Mouse (Mus musculus): Measurements from ENCODE around the gene Tex2.
"Not testable (repeated sequence)": the region's sequence is repeated elsewhere in the genome, so short reads cannot be mapped to it uniquely, and the experiment has no call there.

Gene Tex2

GRCm38 (mm10) chr11:106612961-106613637 lies at the start of gene Tex2:
TSS of gene Tex2 (minus strand) at chr11:106613423.
- peak; percentile 98 for DNase-seq

- no peak for DNase-seq
Observed at GRCm38 (mm10) chr11:106662634-106663407, 49.6 kb upstream of the Tex2 start.

GRCm38 (mm10) chr11:106660453-106661081 lies 47.3 kb upstream of the Tex2 start:
- DNase-seq, result no peak

- DNase-seq, result no peak
Observed at GRCm38 (mm10) chr11:106659598-106660295, 46.5 kb upstream of the Tex2 start.

- peak; percentile 80 for DNase-seq
Observed at GRCm38 (mm10) chr11:106658051-106658880, 45.0 kb upstream of the Tex2 start.

- DNase-seq, result not testable (repeated sequence)
Observed at GRCm38 (mm10) chr11:106656896-106657498, 43.8 kb upstream of the Tex2 start.

- DNase-seq, result peak; percentile 66
Observed at GRCm38 (mm10) chr11:106648347-106648746, 35.1 kb upstream of the Tex2 start.

GRCm38 (mm10) chr11:106642966-106643637 lies 29.9 kb upstream of the Tex2 start:
- DNase-seq, result no peak

GRCm38 (mm10) chr11:106641580-106641979 lies 28.4 kb upstream of the Tex2 start:
- DNase-seq, result no peak

- DNase-seq, result no peak
Observed at GRCm38 (mm10) chr11:106640059-106640458, 26.8 kb upstream of the Tex2 start.

- DNase-seq, result no peak
Observed at GRCm38 (mm10) chr11:106639356-106639692, 26.1 kb upstream of the Tex2 start.

GRCm38 (mm10) chr11:106638551-106639355 lies 25.5 kb upstream of the Tex2 start:
- DNase-seq, result no peak

GRCm38 (mm10) chr11:106637754-106638153 lies 24.5 kb upstream of the Tex2 start:
- no peak for DNase-seq

- no peak for DNase-seq
Observed at GRCm38 (mm10) chr11:106635946-106636345, 22.7 kb upstream of the Tex2 start.

- not testable (repeated sequence) for DNase-seq
Observed at GRCm38 (mm10) chr11:106634175-106634574, 21.0 kb upstream of the Tex2 start.

- DNase-seq, result no peak
Observed at GRCm38 (mm10) chr11:106633456-106633855, 20.2 kb upstream of the Tex2 start.

GRCm38 (mm10) chr11:106627692-106628091 lies 14.5 kb upstream of the Tex2 start:
- peak; percentile 71 for DNase-seq

GRCm38 (mm10) chr11:106625577-106625976 lies 12.4 kb upstream of the Tex2 start:
- DNase-seq, result no peak

GRCm38 (mm10) chr11:106623629-106624028 lies 10.4 kb upstream of the Tex2 start:
- no peak for DNase-seq

GRCm38 (mm10) chr11:106622056-106622455 lies 8.8 kb upstream of the Tex2 start:
- no peak for DNase-seq
